Mouse (Mus musculus) retina, adult 2 months (tissue): ENCODE data around the gene Bik.
A peak's percentile ranks its signal among the peaks of the same experiment; 100 is the strongest.

Experiments
- DNase-seq: peaks from one replicate; pipeline ENCODE4 v3.0.0-alpha.2; 2012; ENCODE audit warnings: low read depth, low spot score

Gene Bik

DNA sequence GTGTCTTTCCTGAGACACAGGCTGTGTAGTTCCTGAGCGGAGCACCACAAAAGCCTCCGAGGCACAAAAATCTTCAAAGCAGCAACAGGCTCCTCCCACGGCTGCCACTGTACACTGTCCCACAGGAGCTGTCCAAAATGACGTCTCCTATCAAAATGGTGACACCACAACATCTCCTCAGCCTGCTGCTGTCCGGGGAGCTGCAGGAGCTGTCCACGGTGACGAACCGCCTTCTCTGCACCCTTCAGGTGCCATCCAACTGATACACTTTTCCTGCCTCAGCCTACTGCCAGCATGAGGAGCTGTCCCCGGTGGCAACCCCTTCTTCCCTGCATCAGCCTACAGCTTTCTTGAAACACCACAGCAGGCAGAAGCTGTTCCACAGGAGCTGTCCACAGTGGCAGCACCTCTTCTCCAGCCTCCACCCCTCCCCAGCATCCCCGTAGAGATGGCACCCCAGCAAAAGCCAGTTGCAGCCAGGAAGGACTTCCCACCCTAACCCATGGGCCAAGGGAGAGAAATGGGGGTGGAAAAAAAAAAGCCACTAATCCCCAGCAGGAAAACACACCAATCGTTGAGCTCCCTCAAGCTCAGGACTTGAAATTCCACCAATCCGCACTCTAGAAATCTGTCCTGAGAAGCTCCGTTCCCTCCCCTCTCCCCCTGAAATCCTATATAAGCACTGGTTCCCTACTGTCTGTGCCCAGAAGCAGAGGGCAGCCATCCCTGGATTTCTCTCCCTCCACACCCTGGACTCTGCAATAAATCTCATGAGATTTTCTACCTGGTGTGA lies 14.0 kb upstream of the Bik start:
- no peak for DNase-seq

DNA sequence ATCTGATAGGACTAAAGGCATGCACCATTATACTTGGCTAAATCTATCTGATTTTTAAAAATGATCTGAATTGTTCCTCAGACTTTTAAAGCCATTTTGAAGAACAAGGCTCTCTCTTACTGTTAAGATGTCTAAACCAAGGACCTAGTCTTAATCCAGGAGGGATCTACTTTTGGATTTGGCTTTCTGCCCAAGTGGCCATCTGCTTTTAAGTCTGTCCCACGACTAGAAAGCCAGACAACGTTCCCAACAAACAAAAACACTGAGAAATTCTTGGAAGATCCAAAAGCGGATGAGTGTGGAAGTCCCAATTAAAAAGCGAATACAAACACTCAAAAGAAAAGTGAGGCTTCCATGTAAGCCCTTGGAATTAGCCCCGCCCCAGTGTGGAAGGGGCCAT lies 11.6 kb upstream of the Bik start:
- no peak for DNase-seq

DNA sequence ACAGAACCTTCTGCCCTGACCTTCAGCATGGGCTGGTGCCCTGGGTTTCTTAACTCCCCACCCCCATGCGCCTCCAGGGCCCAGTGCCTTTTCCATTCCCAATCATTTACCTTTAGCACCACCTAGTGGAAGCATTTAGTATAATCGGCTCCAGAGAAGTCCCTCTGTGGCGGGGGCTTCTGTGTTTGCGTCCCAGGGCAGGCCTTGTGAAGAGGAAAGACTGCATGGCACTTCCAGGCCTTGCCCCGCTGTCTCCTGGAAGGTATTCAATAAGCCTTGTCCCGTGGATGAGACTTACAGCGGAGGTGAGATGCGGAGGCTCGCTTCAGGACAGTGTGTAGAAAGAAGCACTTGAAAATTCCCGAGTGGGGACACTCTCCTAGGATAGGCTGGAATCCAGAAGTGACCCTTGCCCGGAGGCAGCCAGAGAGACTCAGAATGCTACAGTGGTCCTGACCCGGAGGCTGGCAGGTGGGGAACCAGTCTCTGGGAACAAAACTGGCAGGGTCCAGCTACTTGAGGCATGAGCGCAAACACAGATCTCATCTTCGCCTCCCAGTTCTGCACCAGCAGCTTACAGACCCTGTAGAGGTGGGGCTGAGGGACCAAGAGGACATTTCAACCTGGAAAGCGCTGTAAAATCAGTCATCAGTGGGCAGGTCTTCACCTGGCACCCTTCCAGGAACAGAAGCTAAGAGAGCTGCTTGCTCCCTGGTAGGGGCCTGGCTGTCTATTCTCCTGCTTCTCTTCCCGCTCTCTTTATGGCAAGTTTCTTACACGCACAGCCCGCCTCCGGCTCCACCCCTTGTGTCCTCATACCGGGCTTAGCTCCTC lies 8.2 kb upstream of the Bik start:
- DNase-seq: peak; percentile 67

DNA sequence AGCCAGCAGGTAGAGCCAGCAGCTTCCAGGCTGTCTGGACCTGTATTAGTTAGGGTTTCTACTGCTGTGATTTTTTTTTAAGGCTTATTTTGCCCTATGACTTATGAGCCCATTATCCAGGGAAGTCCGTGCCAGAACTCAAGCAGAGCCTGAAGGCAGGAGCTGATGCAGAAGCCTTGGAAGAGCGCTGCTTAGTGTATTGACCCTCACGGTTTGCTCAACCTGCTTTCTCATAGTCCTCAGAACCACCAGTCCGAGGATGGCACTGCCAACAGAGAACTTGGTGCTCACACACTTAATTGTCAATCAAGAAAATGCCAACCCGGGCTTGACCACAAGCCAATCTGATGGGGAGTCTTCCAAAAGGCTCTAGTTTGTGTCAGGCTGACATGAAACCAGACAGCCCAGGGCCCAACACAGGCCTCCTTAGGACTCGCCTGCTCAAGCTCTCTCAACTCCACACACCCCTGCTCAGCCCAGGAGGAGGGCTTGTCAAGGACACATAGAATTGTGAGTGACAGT lies 5.7 kb upstream of the Bik start:
- no peak for DNase-seq

DNA sequence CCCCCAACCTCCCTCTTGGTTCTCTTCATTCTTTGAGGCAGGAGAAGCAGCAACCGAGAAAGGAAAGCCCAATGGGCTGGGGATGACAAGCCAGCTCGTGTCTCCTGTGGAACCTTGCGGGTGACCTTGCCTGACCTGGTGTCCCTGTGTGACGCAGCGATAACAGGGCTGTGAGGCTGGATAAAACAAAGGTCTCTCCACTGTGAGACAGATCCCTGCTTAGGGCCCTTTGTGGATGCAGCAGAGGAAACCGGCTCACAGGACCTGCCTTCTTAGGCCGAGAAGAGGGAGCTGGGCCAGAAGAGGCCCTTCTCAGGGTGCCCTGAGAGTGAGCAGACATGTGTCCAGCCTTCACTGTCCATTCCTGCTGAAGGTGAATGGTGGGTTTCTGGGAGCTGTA lies 3.5 kb upstream of the Bik start:
- no peak for DNase-seq

DNA sequence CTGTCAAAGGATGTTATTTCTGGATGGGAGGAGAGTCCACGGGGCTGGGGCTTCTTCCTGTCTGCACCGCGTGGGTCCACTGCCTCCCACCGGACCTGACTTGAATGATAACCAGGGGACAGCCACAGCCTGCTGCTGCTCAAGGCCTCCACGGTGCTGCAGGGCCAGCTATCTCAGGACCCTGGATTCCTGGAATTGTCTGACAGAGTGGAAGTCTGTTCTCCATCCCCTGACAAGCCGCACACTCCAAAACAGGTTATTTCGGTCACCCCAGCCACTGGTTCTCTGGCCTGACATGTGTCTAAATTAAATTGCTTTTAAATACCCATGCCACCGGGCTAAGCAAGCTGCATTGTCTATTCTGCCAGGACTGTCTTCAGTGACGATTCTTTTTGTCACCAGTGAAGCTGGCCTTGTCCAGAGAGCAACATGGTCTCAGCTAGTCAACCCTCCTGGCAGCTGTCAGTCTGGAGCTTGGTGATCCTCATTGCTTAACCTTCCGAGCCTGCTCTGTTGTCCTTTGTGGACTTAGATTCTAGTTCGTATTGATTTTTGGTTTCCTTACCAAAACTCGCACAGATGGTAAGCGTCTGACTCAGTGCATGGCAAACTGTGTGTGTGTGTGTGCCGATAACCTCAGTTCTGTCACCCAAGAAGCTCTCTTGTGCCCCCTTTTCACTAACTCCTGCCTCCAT lies 2.9 kb upstream of the Bik start:
- no peak for DNase-seq

DNA sequence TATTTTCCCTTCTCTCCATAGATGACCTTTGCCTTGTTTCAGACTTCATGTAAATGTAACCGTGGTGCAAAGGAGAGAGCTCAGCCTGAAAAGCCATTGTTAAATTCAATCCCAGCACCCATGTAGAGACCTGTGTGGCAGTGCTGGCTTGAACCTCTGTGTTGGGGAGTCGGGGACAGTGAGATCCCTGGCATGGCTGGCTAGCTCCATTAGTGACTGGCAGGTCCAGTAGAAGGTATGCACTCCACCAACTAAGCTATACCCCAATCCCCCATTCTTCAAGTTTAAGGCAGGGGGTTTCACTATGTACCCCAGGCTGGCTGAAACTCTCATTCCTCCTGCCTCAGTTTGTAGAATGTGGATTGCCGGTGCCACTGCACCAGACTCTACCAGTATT lies 2.3 kb upstream of the Bik start:
- DNase-seq: no peak

DNA sequence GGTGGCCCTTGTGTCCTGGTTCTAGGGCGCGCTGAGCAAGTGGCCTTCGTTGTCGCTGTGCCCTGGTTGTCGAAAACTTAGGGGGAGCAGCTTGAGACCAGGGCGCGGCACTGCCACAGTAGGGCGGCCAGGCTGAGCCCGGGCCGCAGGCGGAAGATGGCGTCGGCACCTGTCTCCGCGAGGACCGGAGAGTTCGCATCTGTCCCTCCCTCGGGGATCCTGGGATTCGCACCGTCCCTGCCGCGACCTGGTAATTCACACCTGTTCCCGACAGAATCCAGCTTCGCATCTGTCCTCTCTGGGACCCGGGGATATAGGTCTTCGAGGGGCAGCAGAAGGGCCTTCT lies 403 bp downstream of the Bik start:
- no peak for DNase-seq

DNA sequence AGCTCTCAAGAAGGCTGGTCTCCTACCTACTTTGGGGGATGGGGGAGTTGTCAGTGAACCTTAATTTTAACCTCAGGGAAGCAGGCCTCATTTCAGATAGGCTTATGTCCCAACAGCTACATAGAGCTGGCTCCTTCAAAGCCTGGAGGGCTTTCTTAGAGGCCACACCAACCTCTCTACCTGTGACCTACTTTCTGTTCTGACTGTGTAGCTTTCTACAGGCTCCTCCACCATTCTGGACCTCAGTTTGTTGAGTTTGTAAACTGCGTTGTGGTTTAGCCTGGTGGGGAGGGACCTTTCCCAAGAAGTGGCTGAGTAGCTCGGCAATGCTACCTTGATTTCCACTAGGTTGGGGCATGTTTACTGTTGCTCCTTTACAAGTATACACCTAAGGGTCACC lies 1.1 kb downstream of the Bik start:
- DNase-seq: no peak

DNA sequence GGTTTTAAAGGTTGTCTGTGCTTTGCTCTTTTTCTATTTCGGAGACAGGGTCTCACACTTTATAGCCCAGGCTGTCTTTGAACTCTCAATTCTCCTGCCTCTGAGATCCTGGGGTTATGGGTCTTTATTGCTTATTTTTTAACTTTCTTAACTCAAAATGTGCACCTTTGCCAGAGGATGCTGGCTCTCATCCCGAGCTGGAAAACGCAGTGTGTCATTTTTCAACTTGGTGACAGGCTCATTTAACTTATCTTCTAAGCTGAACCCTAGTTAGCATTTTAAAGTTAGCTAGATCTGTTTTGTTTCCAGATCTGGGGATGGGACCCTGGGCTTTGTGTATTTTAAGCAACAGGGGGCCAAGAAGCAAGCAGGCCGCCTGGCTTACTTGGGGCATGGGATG lies 2.2 kb downstream of the Bik start:
- DNase-seq: no peak

DNA sequence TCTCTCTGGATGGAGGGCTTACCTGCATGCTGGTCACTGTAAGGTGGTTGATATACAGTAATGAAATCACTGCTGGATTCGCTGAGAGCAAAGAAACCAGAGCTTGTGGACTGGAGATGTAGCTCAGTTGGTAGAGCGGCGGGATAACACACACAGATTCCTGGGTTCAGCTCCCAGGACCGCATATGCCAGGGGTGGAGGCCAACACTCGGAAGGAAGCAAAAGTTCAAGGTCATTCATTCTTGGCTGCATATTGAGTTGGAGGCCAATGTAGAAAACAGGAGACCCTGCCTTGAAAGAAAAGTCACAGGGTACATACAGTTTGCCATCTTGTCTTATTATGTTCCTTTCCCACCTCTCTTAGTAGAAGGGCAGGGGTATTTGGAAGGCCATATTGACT lies 3.1 kb downstream of the Bik start:
- DNase-seq: no peak

DNA sequence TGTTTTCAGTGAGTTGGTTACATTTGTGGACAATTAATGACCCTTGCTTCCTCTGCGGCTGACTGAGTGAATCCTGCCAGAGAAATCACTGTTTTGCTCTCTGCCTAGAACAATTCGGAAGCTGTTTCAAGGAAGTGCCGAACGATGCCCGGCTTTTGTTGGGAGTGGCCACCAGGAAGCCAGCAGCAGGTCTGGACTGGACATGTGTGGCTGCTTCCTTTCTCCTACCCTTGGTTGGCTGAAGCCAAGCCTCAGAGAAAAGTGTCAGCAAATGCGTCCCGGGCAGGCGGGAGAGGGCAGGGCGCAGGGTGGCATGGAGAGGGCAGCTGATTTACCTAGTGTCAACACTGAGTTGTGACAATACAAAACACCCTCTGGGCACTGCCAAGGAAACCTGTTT lies 3.6 kb downstream of the Bik start:
- DNase-seq: no peak

DNA sequence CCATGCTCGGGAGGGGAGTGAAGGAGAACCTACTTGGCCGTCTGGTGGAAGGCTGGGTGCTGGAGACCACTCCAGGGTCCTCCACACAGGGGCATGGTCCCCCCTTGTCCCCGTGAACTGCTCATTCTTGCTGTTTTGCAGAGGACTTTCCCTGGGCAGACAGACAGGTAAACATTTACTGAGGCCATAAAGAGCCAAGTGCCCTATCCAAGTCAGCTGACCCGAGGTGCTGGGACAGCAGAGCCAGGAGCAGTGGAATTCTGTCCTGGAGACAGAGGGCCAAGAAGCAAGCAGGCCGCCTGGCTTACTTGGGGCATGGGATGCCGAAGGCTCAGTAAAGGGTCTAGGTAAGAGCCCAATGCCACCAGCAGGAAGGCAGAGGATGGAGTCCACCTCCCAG lies 4.0 kb downstream of the Bik start:
- no peak for DNase-seq

DNA sequence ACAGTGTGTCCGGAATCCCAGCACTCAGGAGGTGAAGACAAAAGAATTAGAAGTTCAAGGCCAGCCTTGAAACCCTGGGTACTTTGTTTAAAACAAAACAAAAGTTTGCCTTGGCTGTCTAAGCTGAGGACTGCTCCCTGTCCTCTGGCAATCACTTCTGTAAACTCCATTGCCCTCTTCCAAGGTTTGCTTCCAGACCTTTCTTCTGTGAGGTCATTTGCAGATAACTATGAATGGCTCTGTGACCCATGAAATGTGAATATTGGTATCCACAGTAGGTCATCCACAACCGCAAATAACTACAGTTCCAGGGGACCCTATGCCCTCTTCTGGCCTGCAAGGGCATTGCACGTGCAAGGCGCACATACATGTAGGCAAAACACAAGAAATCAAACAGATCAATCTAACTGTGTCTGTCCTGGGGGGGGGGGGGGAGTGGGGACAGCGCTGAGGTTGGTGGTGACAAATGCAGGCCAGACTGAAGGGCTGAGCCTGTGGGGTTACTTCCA lies 5.4 kb downstream of the Bik start:
- no peak for DNase-seq

DNA sequence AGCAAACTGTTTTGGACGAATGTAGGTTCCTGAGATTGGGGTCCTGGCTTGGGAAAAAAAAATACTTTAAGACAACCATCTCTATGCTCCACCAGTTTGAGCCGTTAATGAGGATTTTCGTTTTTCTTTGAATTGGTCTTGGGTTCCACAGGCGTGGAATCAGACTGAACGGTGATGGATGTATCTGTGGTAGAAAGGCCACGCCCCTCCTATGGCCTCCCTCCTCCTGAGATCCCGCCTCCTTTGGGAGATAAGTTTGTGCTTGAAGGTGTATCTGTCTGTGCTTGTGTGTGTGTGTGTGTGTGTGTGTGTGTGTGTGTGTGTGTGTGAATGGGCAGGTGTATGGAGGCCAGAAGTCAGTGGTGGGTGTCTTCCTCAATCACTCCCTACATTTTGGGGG lies 5.9 kb downstream of the Bik start:
- DNase-seq: no peak

DNA sequence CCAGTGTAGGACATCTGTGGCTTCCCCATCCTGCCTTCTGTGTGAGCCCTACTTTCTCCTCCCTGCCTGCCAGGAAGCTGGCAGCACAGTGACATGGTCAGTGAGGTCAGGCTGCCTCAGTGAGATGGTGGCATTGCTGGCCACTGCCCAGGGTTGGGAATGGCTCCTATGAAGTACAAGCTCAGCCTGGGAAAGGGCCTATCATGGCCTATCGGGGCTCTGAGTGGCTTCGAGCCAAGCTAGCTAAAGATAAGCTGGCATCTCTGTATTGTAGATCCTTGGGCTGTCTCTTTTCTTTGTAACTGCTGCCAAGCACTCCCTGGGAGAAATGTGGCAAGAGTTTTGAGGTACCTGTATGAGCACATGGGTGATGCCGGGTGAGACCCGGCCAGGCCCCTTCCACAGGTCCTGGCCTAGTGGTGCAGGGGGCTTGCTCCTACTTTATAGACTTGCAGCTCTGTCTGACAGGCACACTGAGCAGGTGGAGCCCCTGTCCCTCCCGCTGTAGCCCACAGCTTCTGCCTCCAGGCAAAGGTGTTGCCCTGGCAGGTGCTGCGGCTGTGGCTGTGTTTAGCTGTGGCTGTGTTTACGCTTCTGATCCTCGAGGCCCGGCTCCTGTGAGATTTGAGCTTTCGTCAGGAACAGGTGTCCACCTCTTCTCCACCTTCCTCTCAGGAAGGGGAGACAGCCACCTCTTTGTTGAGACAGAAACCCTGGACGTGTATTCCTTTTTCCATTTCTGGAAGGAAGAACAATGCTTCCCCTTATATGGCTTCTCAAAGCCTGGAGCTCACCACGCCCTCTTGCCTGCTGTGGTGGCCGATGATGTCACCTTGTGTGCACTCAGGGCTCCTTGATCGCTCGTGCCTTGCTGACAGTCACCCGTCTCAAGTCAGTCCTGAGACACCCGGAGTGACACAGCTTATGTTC lies 8.6 kb downstream of the Bik start:
- no peak for DNase-seq

DNA sequence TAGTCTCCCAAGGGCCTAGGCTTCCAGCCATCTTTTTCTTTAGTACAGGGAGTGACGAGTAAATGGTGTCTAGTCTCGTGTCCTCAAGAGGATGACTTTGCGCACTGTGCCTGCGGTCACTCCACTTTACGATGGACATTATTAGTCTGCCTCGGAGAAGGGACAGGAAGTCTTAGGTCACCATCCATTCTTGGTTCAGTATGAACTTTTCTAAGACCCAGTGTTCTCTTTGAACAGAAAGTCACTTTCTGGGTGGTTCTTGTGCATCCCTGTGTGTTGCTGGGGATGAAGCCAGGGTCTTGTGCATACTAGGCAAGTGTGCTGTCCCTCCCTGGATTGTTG lies 9.2 kb downstream of the Bik start:
- no peak for DNase-seq

DNA sequence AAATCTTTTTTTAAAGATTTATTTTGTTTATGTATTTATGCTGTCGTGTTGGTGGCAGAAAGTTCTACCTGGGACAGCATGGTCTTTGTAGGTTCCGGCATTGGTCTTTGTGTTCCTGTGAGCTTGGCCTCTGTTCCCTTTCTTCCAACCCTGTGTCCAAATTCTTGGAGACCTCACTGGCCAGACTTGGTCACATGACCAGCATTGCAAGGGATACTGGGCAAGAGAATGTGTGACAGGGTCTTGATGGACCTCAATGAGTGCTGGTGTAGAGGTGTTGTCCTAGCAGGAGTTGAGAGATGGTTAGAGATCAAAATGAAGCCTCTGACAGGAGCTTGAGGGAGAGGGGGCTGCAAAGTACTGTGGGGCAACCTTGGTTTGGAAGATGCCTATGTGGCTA lies 12.2 kb downstream of the Bik start:
- DNase-seq: no peak

DNA sequence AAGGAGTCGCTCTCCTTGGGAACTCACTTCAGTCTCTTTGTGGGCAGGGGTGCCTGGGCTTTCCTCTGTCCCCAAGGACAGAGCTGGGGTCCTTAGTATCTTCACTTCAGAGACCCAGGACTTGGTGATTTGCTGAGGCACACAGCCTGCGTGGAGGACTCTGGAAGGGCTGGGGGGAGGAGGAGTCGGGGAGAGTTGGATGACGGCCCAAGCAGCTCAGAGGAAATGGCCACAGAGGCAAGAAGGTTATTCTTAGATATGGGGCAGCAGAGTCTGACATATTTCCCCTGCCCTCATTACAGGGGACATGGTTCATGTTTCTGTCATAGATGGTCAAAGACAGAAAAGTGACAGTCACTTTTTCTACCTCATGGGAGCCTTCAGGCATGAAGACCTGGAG lies 13.2 kb downstream of the Bik start:
- DNase-seq: no peak

DNA sequence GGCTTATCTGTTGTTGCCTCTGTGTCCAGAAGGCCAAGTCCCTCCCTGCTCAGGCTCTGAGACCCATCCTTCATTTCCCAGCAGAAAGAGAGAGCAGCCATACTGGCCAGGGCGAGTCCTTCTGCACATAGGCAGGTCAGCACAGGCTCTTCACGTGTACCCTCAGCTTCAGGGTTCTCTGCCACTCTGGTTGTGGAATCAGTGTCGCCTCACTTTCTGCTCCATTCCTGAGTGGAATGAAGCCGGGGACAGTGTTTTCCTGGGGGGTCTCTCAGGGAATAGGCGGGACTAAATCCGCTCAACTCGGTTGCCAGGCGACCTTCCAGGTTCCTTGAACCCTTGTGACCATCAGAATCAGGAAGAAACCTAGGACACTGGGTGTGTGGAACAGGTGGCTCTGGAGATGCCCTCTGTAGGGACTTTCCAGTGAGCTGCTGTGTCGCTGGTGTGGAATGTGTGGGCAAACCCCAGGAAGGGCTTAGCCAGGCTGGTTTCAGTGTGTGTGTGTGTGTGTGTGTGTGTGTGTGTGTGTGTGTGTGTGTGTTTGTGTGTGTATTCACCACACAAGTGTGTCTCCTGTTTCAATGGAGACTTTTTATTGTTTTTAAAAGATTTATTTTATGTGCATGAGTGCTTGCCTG lies 15.1 kb downstream of the Bik start:
- DNase-seq: no peak

DNA sequence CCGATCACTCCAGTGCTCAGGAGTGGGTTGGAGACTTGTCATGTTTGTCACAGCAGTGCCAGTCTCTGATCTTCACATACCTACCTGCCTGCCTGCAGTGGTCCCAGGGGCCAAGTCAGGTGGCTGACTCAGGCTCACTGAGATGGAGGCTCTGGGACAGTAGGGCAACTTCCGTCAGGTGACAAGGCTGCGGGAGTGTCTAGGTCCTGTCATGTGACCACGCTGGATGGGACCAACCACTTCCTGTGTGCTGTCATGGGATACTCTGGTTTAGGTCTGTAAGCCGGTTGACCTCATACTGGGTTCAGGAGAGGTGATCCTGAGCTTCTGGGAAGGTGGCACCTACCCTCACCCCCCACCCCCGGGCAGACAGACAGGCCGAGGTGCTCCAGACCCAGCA lies 19.4 kb downstream of the Bik start:
- DNase-seq: no peak
